ENCODE assay signal across 7 mouse cellular contexts in genomic region chr2:154791661-154792642, GRCm38 (mm10). TPM values are rescaled to one million over a fixed set of nuclear protein-coding genes. Genes with fewer than 3 reads are reported as not detected.
A peak's percentile ranks its signal among the peaks of the same experiment; 100 is the strongest.
DNase-seq lines count a peak whose midpoint lies in the region; ATAC-seq and TF ChIP-seq lines count a peak whose summit lies in the region.

No protein-coding gene starts in this region.

- H3K4me2 ChIP-seq in limb, embryonic 14.5 days (replicated peaks; ENCODE audit: low read depth, low read length, severe bottlenecking), result peak overlapping the region; percentile 71
- H3K4me2 ChIP-seq in midbrain, embryonic 15.5 days, result peak overlapping the region; percentile 81

- peaks cover 10% of the 10 kb centered on the region; the same call in 1 of the 2 replicates for H3K36me3 ChIP-seq in embryonic facial prominence, embryonic 10.5 days (replicated peaks)
- H3K36me3 ChIP-seq in limb, embryonic 14.5 days (ENCODE audit: control insufficient read depth, insufficient read depth, low read length), result no peaks in the 10 kb centered on the region
- H3K36me3 ChIP-seq in midbrain, embryonic 15.5 days (replicated peaks), result no peaks in the 10 kb centered on the region

- peak overlapping the region; percentile 98 for H3K9ac ChIP-seq in limb, embryonic 14.5 days (ENCODE audit: low read depth, low read length, severe bottlenecking)
- peak overlapping the region; percentile 95 for H3K9ac ChIP-seq in midbrain, embryonic 15.5 days

- peak overlapping the region; percentile 93 for H3K4me3 ChIP-seq in embryonic facial prominence, embryonic 10.5 days
- peak overlapping the region; percentile 97 for H3K4me3 ChIP-seq in limb, embryonic 14.5 days (replicated peaks; ENCODE audit: low read length)
- peak overlapping the region; percentile 97 for H3K4me3 ChIP-seq in midbrain, embryonic 15.5 days

- H3K4me1 ChIP-seq in embryonic facial prominence, embryonic 10.5 days, result peaks cover 40% of the 10 kb centered on the region
- peaks cover 31% of the 10 kb centered on the region for H3K4me1 ChIP-seq in limb, embryonic 14.5 days (ENCODE audit: control insufficient read depth, insufficient read depth, low read length)
- peaks cover 46% of the 10 kb centered on the region for H3K4me1 ChIP-seq in midbrain, embryonic 15.5 days

- under 1% methylated on average over 67 of the region's 67 CpGs for WGBS in embryonic facial prominence, embryonic 10.5 days
- under 1% methylated on average over 58 of the region's 67 CpGs for WGBS in limb, embryonic 14.5 days
- under 1% methylated on average over 58 of the region's 67 CpGs for WGBS in midbrain, embryonic 15.5 days

- 0 out of 2 replicates have a peak, but pooled peaks have one; percentile 5 for ATAC-seq in limb, embryonic 14.5 days (ENCODE audit: low FRiP score, low read depth)
- peak; percentile 23 for ATAC-seq in midbrain, embryonic 15.5 days (replicated peaks)

- no peaks in the 10 kb centered on the region for H3K9me3 ChIP-seq in embryonic facial prominence, embryonic 10.5 days
- H3K9me3 ChIP-seq in limb, embryonic 14.5 days (ENCODE audit: control insufficient read depth, low read length), result no peaks in the 10 kb centered on the region
- H3K9me3 ChIP-seq in midbrain, embryonic 15.5 days, result no peaks in the 10 kb centered on the region

- DNase-seq in adrenal gland, postnatal 10 days, result peak; percentile 89
- DNase-seq in embryonic facial prominence, embryonic 10.5 days (ENCODE audit: low spot score), result peak; percentile 83
- peak; percentile 99 for DNase-seq in heart, adult 11 months
- peak; percentile 86 for DNase-seq in kidney, adult 18-20 months
- peak; percentile 58 for DNase-seq in limb, embryonic 14.5 days (ENCODE audit: low spot score)
- peak; percentile 73 to 83 for DNase-seq in spleen, postnatal 10 days (ENCODE audit: low spot score in 2 of 2)

- no peak for TF ChIP-seq POLR2A in limb, embryonic 14.5 days (IDR thresholded peaks at IDR 0.05; ENCODE audit: borderline replicate concordance, extremely low read depth, insufficient read depth, insufficient read length)

- H3K27ac ChIP-seq in embryonic facial prominence, embryonic 10.5 days (replicated peaks), result peak overlapping the region; percentile 99
- H3K27ac ChIP-seq in limb, embryonic 14.5 days (replicated peaks; ENCODE audit: low read depth, low read length), result peak overlapping the region; percentile 98
- H3K27ac ChIP-seq in midbrain, embryonic 15.5 days, result peak overlapping the region; percentile 100

- no peaks in the 10 kb centered on the region for H3K27me3 ChIP-seq in embryonic facial prominence, embryonic 10.5 days (replicated peaks; ENCODE audit: low read depth, poor library complexity, severe bottlenecking)
- no peaks in the 10 kb centered on the region for H3K27me3 ChIP-seq in limb, embryonic 14.5 days (ENCODE audit: control insufficient read depth, insufficient read depth, low read length)
- H3K27me3 ChIP-seq in midbrain, embryonic 15.5 days (replicated peaks), result no peaks in the 10 kb centered on the region

RNA-seq across cellular contexts. Expression of gene a, which starts 0.8 kb away (rescaled TPM):
- total RNA-seq in adrenal gland, postnatal 10 days (2021), result not detected
- polyA plus RNA-seq in embryonic facial prominence, embryonic 10.5 days (2016; fragmentation: Nextera tagmentation; extraction: Ambion mirVana), result 1.5 and 2.3 TPM in 2 replicates
- 27.6 and 54.5 TPM in 2 replicates for polyA plus RNA-seq in limb, embryonic 14.5 days (2012; rRNA removed)
- polyA plus RNA-seq in limb, embryonic 14.5 days (2014; fragmentation: Nextera tagmentation; extraction: Ambion mirVana), result 17.8 and 19.9 TPM in 2 replicates
- 0.86 and 1.5 TPM in 2 replicates for polyA plus RNA-seq in midbrain, embryonic 15.5 days (2015; fragmentation: Nextera tagmentation; extraction: Ambion mirVana)

RNA-seq across cellular contexts. Expression of gene Raly, which starts 1.1 kb away (rescaled TPM):
- 100 to 1,000 TPM; 170 to 177 TPM for total RNA-seq in adrenal gland, postnatal 10 days (2021)
- 52.8 and 53.1 TPM in 2 replicates for polyA plus RNA-seq in embryonic facial prominence, embryonic 10.5 days (2016; fragmentation: Nextera tagmentation; extraction: Ambion mirVana)
- 355 and 385 TPM in 2 replicates for polyA plus RNA-seq in limb, embryonic 14.5 days (2012; rRNA removed)
- 65.0 and 66.6 TPM in 2 replicates for polyA plus RNA-seq in limb, embryonic 14.5 days (2014; fragmentation: Nextera tagmentation; extraction: Ambion mirVana)
- polyA plus RNA-seq in midbrain, embryonic 15.5 days (2015; fragmentation: Nextera tagmentation; extraction: Ambion mirVana), result 25.3 and 34.1 TPM in 2 replicates

RNA-seq across cellular contexts. Expression of gene Gm14214, which starts 22.1 kb away (rescaled TPM):
- not detected for total RNA-seq in adrenal gland, postnatal 10 days (2021)
- not detected in 2 replicates for polyA plus RNA-seq in embryonic facial prominence, embryonic 10.5 days (2016; fragmentation: Nextera tagmentation; extraction: Ambion mirVana)
- not detected in 2 replicates for polyA plus RNA-seq in limb, embryonic 14.5 days (2012; rRNA removed)
- polyA plus RNA-seq in limb, embryonic 14.5 days (2014; fragmentation: Nextera tagmentation; extraction: Ambion mirVana), result not detected in 2 replicates
- polyA plus RNA-seq in midbrain, embryonic 15.5 days (2015; fragmentation: Nextera tagmentation; extraction: Ambion mirVana), result not detected in 2 replicates

Comparison
In these comparisons a context has a peak if more than half of its experiments do, and no peak if none do; other contexts are left out.
1. Peak in every context shown above with its lines: DNase-seq, ATAC-seq, H3K4me3 ChIP-seq and H3K27ac ChIP-seq.